Mouse (Mus musculus) inflammation-experienced regulatory T-cells, adult 6 months (primary cell): Measurements from ENCODE around the gene Pdcd4. TPM values are rescaled to one million over a fixed set of nuclear protein-coding genes. Genes with fewer than 3 reads are reported as not detected.
A peak's percentile ranks its signal among the peaks of the same experiment; 100 is the strongest.

Experiments
- ATAC-seq: one replicate; pipeline ENCODE4 v1.8.0; 2017
- polyA plus RNA-seq, 3 experiments: library from polyadenylated mRNA; unstranded; fragments of 100-300 nt; shearing (Covaris generic); gene quantifications; one replicate each; pipeline ENCODE4 v1.2.1; 2017

Gene Pdcd4
- 100 to 1,000 TPM; 405 to 678 (median 450) TPM for polyA plus RNA-seq

DNA sequence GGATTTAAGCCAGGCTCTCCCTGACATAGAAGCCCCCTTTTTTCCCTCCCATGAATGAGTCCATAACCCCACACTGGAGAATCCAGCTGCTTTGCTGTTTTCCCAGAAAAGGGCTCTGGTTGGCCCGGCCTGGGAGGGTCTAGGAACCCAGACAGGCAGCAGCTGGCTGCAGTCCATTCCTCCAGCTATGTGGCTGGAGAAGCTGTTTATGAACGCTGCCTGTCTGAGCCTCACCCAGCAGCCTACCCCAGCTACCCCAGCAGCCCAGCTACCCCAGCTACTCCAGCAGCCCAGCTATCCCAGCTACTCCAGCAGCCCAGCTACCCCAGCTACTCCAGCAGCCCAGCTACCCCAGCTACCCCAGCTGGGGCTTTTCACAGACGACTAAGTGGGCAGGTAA lies at the start of gene Pdcd4:
Gene Pdcd4, plus strand, starts transcription at position 171 of the 400 bp plus-strand sequence.
- no peak for ATAC-seq

DNA sequence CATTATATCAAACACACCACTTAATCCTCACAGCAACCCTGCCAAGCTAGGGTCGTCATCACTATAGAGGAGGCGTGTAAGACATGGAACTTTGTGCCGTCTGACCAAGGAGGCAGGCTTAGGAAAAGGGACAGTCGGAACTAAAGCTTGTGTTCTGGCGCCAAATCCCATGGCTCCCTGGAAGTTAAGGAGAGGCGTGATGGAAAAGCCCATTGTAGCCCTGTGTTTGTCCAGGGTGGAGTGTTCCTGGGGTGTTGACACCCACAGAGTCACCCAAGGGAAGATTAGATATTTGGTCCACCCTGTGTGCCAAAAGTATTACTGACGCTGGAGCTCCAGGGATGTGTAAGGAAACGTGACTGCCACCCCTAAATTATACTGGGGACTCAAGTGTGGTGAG lies 48.1 kb upstream of the Pdcd4 start:
- no peak for ATAC-seq

DNA sequence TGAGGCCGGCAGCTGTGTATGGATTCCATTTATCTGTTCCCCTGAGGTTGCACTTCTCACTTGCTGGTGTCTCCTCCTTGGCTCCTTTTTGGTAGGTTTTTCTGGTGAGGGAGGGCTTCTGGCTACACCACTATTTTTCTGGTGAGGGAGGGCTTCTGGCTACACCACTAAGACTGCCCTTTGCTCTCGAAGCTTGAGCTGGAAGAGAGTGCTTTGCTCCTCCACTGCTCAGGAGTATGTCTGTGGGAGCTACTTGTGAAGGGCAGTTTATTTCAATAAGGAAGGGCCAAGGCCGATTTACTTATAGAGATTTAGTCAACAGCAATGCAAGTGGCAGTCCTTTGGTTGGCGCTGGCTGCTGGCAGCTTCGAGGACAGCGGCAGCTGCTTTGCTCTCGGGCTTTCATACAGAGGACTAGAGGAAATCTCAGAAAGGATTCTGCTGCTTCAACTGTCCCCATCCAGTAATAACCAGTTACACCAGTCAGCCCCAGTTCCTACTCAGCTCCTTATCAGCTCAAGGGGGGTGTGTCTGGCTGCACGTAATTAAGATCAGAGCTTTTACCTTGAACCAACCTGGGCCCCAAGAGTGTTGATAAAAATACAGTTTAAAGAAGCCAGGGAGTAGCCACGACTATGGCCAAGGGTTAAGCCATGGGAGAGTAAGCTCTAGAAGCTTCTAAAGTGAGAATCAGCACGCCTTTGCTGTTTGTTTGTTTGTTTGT lies 43.6 kb upstream of the Pdcd4 start:
- ATAC-seq: no peak

DNA sequence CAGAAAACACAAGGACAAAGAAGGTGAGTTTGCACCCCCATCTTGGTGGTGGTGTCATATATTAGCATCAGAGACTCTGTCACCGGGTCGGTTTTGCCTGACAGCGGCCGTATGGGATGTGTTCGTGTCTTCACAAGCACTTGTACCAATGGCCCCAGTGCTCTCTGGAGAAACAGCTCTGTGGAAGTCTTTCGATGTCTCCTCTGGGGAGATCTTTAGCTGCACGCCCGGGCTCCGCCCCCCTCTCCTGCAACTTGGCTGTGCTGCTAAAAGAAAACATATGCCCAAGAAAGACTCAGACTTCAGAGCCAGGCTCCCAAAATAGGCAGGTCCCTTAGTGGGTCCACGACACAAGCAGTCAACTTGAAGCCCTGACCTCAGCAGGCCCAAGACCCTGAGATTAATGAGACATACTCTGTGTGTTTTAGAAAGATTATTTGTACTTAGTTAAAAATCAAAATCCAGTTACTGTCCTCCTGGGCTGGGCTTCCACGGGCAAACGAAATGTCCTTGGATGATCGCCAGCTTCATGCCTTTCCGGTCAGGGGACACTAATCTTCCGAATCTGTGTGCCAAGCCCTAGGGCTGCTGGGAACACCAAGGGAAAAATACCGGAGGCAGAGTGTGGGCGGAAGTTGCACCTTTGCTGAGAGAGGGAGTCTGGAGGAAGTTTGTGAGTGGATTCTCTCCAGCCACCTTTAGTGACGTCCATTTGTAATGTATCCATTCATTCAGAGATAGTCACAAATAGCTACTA lies 41.7 kb upstream of the Pdcd4 start:
- ATAC-seq: no peak

DNA sequence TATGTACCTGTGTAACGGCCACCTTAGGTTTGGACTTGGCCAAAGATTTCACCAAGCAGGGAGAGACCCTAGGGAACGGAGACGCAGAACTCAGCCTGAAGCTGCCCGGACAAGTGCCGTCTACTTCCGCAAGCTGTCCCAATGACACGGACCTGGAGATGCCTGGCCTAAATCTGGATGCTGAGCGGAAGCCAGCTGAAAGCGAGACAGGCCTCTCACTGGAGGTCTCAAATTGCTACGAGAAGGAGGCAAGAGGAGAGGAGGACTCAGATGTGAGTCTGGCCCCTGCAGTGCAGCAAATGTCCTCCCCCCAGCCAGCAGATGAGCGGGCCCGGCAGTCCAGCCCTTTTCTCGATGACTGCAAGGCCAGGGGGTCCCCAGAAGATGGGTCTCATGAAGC lies 40.7 kb upstream of the Pdcd4 start:
- ATAC-seq: no peak

DNA sequence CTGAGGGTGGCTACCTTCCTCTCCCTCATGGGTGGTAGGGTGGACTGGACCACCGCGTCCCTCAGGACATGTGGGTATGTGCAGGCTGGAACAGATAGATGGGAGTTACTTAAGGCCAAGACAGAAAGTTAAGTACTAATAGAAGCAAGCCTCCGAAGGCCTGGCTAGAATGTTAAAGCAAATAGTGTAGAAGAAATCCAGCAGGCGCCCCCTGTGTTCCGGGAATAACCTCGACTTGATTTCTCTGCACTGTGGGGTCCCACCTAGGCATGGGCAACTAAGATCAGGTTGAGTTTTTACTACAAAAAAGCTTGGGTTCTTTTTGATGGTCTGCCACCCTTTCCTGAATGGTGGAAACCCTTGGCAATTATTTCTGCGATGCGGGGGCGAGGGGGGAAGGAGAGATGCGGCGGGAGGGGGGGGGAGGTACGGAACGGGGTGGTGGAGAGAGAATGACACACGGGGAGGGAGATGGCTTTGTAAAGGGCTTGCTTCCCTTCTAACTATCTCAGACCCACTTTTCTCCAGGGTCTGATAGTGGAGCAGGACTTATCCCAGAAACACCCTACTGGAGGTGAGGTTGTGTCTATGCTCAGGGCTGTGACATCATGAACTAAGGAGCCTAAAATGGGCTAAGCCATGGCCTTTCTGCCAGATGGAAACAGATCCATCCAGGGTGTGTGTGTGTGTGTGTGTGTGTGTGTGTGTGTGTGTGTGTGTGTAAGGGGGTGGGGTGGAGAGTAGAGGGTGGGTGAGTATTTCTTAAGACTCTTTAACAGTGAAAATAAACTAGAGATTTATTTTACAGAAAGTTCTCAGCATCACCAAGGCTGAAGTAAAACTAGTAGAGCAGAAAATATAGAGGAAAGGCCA lies 40.0 kb upstream of the Pdcd4 start:
- no peak for ATAC-seq

DNA sequence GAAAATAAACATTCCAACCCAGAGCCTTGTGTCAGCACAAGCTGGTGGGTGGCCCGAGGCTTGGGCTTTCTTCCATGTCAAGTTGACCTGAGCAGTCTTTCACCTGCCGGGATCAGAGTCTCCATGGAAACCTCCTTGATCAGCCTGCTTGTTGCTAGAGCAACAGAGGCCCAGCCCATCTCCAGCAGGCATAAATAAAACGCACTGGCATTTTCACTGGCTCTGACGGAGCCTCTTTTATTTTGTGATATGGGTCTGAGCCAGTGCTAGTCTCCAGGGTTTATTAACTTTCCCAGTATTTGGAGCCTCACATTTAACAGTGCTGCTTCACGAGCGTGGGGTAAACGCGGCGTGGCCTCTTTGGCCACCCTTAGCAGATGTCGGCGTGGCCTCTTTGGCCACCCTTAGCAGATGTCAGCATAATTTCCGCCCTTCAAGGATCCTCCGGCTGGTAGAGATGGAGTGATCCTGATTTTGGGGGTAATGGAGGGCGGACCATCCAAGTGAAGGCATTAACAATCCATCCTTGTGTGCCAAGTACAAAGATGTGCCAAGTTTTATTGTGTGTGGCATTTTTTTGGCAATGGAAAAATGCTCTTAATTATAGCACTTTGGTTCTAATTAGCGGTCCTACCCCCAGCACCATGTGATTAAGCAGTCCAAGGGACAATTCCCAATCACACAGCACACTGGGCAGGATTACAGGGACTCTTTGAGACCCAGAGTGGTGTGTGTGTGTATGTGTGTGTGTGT lies 39.2 kb upstream of the Pdcd4 start:
- ATAC-seq: no peak

DNA sequence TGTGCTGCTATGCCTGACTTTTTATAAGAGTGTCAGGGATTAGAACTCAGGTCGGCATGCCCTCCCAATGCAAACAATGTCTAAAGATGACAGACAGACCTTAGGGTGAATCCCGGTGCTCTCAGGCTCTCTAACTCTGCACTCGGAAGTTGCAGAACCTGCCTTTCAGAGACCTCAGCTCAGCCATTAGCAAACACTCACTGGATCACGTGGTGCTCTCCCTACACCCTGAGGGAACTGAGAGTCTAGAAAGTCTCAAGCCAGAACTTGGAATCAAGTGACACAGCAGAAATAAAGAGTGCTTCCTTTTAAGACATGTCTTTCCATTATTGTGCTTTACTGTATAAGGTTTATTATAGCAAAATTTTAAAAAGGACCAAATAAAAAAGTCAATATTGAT lies 37.1 kb upstream of the Pdcd4 start:
- no peak for ATAC-seq

DNA sequence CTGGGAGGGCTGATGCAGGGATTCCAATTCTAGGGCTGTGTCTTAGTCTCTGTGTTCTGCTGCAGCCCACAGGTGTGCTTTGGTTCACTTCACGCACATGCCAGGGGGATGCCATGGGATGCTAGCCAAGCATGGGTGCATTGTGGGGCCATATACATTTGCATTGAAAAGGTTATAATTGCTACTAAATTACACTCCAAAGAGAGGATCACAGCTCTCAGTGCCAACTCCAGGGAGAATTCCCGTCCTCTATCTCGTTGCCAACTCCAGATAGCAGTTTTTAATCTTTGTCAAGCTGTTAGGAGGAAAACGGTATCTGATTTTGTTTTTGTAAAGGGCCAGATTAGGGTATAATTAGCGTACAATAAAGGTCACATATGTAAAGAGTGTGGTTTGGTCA lies 36.2 kb upstream of the Pdcd4 start:
- ATAC-seq: no peak

DNA sequence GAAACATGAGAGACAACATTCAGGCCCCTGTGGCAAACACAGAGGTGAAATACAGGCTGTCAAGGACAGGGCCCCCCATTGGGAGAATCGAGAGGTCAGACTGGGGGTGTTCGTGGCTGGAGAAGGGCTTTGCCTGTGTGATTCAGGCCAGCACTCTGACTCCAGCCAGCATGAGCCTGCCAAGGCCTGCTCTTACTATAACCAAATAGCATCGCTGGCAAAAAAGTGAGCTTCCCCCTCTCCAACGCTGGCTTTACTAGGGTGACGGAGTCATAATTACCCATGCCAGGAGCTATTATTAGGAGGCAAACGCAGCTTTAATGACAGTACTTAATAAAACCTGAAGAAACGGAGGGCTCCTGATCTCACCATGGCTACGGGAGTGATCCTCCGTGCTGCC lies 35.2 kb upstream of the Pdcd4 start:
- ATAC-seq: no peak

DNA sequence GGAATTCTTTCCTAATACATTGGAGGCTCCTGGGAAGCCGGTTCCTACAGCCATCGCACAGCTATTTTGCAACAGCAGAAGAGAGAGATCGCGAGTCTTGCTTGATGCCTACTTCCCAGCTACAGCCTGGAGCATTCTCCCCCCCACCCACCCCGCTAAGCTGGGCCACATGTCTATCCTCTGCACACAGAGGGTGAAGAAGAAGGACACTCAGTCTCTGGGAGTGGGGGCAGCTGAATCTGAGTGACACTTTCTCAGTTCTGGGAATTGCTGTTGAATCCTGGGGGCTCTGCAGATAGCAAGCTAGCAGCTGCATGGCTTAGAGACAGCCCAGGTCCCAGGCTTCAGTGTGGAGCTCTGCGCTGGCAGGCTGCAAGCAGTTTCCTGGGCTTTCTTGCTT lies 34.1 kb upstream of the Pdcd4 start:
- ATAC-seq: no peak

DNA sequence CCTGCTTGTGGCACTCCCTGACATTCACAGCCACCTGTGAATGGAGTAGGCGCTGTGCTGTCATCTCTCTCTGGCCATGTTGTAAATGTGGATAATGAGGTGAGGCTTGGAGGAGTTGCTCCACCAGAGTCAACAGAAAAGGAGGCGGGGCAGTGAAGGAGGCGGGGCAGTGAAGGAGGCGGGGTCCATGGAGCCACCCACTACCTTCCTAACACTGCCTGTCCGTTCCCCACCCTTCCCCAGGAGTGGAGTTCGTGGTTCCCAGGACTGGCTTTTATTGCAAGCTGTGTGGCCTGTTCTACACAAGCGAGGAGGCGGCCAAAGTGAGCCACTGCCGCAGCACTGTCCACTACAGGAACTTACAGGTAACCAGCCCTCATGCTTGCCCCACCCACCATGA lies 32.9 kb upstream of the Pdcd4 start:
- ATAC-seq: no peak

DNA sequence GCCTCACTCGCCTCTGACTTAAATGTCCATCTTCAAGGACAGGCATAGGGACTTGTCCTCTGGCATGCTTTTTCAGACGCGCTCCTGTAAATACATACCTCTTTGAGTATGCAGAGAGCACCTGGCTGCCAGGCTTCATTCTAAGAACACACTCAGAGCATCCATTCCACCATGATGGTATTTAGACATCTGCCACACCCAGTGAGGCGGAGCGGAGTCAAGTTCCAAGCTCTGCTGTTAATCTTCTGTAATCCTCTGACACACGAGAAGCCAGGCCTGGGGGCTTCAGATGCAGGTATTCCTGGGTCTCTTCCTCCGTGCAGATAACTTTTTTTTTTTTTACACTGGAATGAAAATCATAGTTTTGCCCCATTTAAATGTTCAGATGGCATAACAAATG lies 32.4 kb upstream of the Pdcd4 start:
- no peak for ATAC-seq

DNA sequence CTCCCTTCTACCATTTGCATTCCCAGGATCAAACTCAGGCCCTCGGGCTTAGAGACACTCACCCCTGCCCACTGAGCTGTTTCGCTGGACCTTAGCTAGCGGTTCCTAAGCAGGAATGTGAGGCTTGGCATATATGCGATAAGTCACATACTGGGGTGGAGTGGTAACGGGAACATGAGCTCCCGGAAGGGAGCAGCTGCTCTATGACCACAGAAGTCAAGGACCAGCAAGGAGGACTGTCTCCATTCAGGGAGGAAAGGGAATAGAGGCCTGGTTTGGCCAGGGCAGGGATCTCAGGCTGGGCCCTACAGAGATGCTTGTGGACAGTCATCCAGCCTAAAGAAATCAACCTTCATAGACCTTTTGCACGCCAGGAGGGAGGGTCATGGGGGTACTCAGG lies 30.7 kb upstream of the Pdcd4 start:
- no peak for ATAC-seq

DNA sequence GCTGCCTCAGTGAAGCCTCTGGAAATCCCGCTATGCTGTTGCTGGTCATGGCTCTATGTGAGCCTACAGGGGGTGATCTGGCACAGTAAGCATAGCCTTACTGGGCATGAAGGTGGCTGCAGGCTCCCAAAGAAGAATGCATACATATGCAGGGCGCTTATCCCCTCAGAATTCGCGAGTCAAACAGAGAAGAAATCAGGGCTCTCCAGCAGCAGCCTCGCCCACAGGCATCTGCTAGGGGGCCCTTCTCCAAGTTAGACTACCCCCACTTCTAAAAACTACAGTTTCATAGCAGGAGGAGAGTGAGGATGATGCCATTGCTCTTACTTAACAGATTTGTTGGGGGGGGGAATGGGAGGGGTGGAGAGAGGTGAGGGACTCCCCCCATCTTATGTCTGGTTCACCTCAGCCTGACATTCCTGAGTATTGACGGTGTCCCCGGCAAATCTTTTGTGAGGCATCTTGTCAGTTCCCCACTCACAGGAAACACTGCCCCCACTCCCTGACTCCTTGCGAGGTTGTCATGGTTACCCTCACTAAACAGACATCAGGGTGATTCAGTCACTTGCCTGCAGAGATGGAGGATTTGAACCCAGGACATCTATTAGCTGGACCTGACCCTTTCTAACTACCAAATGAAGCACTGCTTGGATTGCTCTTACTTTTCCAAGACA lies 29.3 kb upstream of the Pdcd4 start:
- ATAC-seq: no peak

DNA sequence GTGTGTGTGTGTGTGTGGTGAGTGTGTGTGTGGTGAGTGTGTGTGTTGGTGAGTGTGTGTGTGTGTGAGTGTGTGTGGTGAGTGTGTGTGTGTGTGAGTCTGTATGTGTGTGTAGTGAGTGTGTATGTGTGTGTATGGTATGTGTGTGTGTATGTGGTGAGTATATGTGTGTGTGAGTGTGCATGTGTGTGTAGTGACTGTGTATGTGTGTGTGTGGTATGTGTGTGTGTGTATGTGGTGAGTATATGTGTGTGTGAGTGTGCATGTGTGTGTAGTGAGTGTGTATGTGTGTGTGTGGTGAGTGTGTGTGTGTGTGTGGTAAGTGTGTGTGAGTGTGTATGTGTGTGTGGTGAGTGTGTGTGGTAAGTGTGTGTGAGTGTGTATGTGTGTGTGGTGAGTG lies 24.8 kb upstream of the Pdcd4 start:
- ATAC-seq: no peak

DNA sequence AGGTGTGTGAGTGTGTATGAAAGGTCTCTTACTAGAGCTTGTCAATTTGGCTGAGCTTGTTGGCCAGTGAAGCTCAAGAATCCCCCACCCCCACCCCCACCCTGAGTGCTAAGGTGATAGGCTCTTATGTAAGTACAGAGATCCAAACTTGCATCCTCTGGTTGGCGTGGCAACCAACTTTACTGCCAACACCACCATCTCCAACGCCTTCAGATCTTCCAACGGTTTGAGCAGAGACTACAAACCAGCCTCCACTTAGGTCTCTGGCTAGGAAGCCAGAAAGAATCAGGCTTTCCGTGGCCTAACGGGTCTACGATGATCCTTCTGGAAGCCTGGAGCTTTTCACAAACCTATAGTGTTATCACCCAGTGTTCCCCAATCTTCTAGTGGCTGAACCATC lies 23.9 kb upstream of the Pdcd4 start:
- ATAC-seq: no peak

DNA sequence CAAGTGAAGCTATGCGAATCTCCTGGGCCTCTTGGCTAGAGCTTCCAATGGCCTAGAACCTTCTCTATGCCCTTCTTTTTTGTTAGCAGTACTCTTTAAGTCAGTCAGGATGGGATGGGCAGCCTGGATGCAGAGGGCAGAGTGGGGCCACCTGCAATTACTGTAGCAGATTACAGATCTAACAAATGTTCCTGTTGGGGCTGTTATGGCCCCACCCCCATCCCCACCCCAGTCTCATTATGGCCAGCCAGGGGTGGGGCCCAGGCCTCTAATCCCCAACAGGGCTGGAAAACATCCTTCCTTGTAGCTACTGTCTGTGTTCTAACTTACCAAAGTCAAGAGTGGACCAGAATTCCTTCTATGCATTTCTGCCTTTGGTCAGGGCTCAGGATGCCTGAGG lies 23.2 kb upstream of the Pdcd4 start:
- ATAC-seq: no peak

DNA sequence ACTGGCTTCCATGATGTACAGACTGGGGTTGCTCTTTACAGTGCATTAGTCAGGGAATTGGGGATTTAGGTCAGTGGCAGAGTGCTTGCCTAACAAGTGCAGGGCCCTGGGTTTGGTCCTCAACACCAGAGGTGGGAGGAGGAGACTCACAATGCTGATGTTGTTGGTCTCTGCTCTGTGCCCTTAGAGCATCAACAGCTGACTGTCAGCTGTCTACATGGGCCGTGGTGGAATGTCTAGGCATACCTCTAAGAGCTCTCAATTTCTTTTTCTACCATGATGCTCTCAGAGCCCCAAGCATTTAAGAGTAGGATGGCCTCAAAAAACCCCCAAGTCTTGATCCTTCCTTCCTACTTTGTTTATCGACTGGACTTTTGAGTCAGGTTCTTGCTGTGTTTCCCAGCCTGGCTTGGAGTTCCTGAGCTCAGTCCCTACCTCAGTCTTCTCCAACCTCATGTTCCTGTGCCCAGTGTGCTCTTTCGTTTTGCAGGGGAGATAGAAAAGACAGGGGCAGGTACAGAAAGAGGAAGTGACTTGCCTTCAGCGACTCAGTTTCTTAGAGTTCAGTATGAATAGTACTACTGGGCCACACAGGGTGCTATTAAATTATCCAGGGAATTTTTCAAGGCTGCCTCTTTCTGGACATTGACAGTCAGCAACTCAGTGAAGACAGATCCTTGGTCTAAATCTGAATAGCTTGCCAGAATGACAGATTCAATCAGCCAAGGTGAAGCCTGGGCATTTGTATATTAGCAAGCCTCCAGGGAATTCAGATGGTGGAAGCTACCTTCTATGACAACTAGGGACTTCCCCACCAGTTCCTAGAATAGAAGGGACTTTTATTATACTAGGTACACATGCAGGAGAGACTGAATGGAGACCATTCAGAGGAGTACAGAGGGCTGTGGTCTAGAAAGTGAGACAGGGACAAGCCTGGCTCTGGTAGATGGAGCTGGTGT lies 22.3 kb upstream of the Pdcd4 start:
- peak; percentile 73 for ATAC-seq

DNA sequence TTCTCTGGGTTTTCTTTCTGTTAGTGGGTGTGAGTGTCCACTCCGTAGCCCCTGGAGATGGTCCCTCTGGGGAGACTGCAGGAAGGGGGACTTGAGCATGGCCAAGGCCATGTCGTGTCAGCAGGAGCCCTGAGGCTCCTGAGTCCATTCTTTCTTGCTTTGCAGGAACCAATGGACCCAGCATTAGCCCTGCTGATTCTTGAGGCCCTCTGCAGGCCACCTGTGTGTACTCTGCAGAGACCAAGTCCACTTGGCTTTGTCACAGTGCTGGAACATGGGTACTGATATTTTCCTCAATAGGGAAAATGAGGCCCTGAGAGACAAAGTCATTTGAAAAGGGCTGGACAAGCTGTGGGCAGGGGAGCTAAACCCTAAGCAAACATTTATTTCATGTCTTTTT lies 21.5 kb upstream of the Pdcd4 start:
- no peak for ATAC-seq

DNA sequence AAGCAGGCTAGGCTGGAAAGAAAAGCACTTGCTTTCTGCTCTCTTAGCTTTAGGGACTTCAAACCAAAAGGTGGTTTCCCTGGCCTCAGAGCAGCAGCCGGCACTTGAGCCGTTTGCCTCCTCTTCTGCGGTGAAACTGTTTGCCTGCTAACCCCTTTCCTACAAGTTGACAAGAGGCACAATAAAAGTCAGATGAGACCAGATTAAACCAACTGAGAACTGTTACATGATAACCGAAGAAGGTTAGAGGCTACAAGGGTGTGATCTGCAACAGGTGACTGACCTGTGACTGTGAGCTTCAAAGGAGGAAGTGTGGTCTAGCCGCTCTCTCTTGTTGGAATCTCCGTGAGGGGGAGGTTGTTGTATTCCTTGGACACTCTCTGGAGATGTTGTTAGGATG lies 20.5 kb upstream of the Pdcd4 start:
- peak; percentile 55 for ATAC-seq
